Mouse (Mus musculus): ENCODE data around the gene Aipl1.

- TF ChIP-seq CTCF (IDR thresholded peaks at IDR 0.05; ENCODE audit: extremely low read depth, insufficient read depth, insufficient read length, insufficient replicate concordance) = no peak
- TF ChIP-seq POLR2A (IDR thresholded peaks at IDR 0.05; ENCODE audit: low read depth, low read length) = no peak
These were observed 34.1 kb downstream of the Aipl1 start for GRCm38 (mm10) chr11:72003171-72003570.
